Mouse (Mus musculus) stomach, postnatal 0 days (tissue): ENCODE data around the gene Btbd6. TPM values are rescaled to one million over a fixed set of nuclear protein-coding genes. Genes with fewer than 3 reads are reported as not detected.

Experiments
- ATAC-seq: fragments of 200-750 bp; cut with Nextera tagmentation; 2 replicates; pipeline ENCODE4 v1.8.0; 2017; ENCODE audit not compliant: low FRiP score, low TSS enrichment
- DNase-seq: peaks from one replicate; pipeline ENCODE4 v3.0.0-alpha.2; 2016; ENCODE audit warnings: low spot score
- H3K27ac ChIP-seq: fragments of 300-500 bp; sonication (generic); replicated peaks from 2 replicates; pipeline ENCODE4 v1.5.1; 2014; ENCODE audit warnings: mild to moderate bottlenecking, control low read depth
- H3K27me3 ChIP-seq: fragments of 300-500 bp; sonication (generic); 2 replicates; pipeline ENCODE4 v1.6.1; 2014; ENCODE audit warnings: low read length; ENCODE audit not compliant: control insufficient read depth, insufficient read depth
- H3K36me3 ChIP-seq: fragments of 300-500 bp; sonication (generic); 2 replicates; pipeline ENCODE4 v1.6.1; 2014; ENCODE audit warnings: low read length, mixed read lengths; ENCODE audit not compliant: control insufficient read depth, insufficient read depth
- H3K4me1 ChIP-seq: fragments of 300-500 bp; sonication (generic); replicated peaks from 2 replicates; pipeline ENCODE4 v1.6.1; 2014; ENCODE audit warnings: antibody characterized with exemption; ENCODE audit not compliant: control insufficient read depth, insufficient read depth
- H3K4me2 ChIP-seq: fragments of 300-500 bp; sonication (generic); replicated peaks from 2 replicates; pipeline ENCODE4 v1.6.1; 2014; ENCODE audit warnings: low read depth, mild to moderate bottlenecking, control low read depth, moderate library complexity
- H3K4me3 ChIP-seq: fragments of 300-500 bp; sonication (generic); 2 replicates; pipeline ENCODE4 v1.5.1; 2014; ENCODE audit warnings: low read depth, low read length, control low read depth
- H3K9ac ChIP-seq: fragments of 300-500 bp; sonication (generic); 2 replicates; pipeline ENCODE4 v1.6.1; 2014; ENCODE audit warnings: mild to moderate bottlenecking, low read length, control low read depth, mixed read lengths
- H3K9me3 ChIP-seq: fragments of 300-500 bp; sonication (generic); 2 replicates; pipeline ENCODE4 v1.6.1; 2016; ENCODE audit warnings: low read length; ENCODE audit not compliant: control insufficient read depth
- CTCF ChIP-seq: IDR thresholded peaks from 2 replicates; pipeline ENCODE4 v1.5.1; 2016; ENCODE audit warnings: antibody characterized with exemption, low read depth, mild to moderate bottlenecking, moderate library complexity
- EP300 ChIP-seq: optimal IDR thresholded peaks from 2 replicates; pipeline ENCODE3; 2016; ENCODE audit warnings: antibody characterized with exemption
- WGBS: fragments of 180-500 bp; shearing (Covaris S2); extraction: QIAGEN DNeasy Blood & Tissue Kit; methylation state at CpG from one replicate; pipeline ENCODE4 v1.1.7; 2014; 5-methylcytosine and 5-hydroxymethylcytosine counted together
- polyA plus RNA-seq: library from polyadenylated mRNA; unstranded; fragments of >200 nt; fragmentation: Nextera tagmentation; extraction: Ambion mirVana; gene quantifications from 2 replicates; pipeline ENCODE4 v1.2.1, GENCODE M21; 2015

Btbd6 gene
- polyA plus RNA-seq, 1 experiment from 2014 or later, result 17.1 TPM

GRCm38 (mm10) chr12:112941776-112942713 lies 34.2 kb upstream of the Btbd6 start, which contains the start of gene Nudt14:
Nudt14 (minus strand) TSS chr12:112942124.
- H3K4me1 ChIP-seq, result 0 out of 2 replicates have a peak, but pooled peaks cover 2% of the 10 kb centered on the region
- no peaks in the 10 kb centered on the region for H3K27me3 ChIP-seq
- peak; percentile 84 for ATAC-seq
- WGBS, result 2% methylated on average over 52 of the region's 58 CpGs
- H3K36me3 ChIP-seq, result no peaks in the 10 kb centered on the region
- peak within 1 kb of the TSS; percentile 59 for H3K4me3 ChIP-seq
- peak within 1 kb of the TSS; percentile 70 for H3K9ac ChIP-seq
- peak within 1 kb of the TSS; percentile 67 for H3K4me2 ChIP-seq
- no peaks in the 10 kb centered on the region for H3K9me3 ChIP-seq
- H3K27ac ChIP-seq, result peak within 1 kb of the TSS; percentile 86
- TF ChIP-seq EP300 (no peak), CTCF (no peak)
- peak; percentile 91 for DNase-seq

DNA sequence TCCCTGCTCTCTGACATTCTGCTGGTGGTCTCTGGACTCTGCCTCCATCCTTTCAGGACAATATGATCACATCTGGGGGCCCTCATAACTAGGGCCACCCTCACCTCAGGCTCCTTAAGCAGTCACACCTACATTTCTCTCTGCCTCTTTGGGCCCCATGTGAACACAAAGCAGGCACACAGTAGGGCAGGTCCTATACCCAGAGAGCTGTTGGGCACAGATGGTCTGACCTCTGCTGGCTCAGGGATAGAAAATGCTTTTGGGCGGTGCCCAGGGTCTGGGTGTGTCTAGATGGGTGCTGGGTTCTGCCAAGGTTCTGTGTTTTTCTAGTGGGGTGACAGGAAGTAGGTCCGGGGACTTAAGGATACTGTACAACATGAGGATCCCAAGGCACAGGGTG lies 32.6 kb upstream of the Btbd6 start:
- WGBS, result 66% methylated on average over 2 of the region's 2 CpGs
- Histone ChIP-seq H3K4me1 (0 out of 2 replicates have a peak, but pooled peaks cover 2% of the 10 kb centered on the region), H3K4me2 (no peak overlapping the region), H3K36me3 (no peaks in the 10 kb centered on the region), H3K9me3 (no peaks in the 10 kb centered on the region), H3K27ac (no peak overlapping the region), H3K9ac (no peak overlapping the region), H3K4me3 (no peak overlapping the region), H3K27me3 (no peaks in the 10 kb centered on the region)
- DNase-seq, result no peak
- ATAC-seq, result no peak
- TF ChIP-seq EP300 (no peak), CTCF (no peak)

DNA sequence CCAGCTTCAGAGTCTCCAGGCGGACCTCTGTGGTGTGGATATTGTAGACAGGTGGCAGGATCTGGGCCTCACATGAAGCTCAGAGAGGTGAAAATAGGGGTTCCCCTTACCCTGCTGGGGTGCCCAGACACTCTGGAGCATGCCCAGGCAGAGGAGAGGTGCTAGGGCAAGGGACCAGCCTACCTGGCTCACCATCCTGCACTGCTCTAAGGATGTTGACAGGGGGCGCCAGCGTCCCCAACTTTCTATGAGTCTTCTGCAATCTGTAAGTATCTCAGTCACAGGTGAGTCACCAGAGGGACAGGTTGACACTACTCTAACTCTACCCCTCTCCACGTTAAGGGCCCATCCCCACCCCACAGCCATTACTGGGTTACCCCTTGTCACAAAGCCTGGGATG lies 29.0 kb upstream of the Btbd6 start:
- ATAC-seq (no peak), DNase-seq (no peak)
- Histone ChIP-seq H3K9ac (no peak overlapping the region), H3K4me3 (no peak overlapping the region), H3K27ac (no peak overlapping the region), H3K4me2 (no peak overlapping the region), H3K27me3 (no peaks in the 10 kb centered on the region), H3K9me3 (no peaks in the 10 kb centered on the region), H3K36me3 (no peaks in the 10 kb centered on the region), H3K4me1 (0 out of 2 replicates have a peak, but pooled peaks cover 8% of the 10 kb centered on the region)
- WGBS, result 30% methylated on average over 4 of the region's 4 CpGs
- TF ChIP-seq CTCF (peak; percentile 66), EP300 (no peak)

DNA sequence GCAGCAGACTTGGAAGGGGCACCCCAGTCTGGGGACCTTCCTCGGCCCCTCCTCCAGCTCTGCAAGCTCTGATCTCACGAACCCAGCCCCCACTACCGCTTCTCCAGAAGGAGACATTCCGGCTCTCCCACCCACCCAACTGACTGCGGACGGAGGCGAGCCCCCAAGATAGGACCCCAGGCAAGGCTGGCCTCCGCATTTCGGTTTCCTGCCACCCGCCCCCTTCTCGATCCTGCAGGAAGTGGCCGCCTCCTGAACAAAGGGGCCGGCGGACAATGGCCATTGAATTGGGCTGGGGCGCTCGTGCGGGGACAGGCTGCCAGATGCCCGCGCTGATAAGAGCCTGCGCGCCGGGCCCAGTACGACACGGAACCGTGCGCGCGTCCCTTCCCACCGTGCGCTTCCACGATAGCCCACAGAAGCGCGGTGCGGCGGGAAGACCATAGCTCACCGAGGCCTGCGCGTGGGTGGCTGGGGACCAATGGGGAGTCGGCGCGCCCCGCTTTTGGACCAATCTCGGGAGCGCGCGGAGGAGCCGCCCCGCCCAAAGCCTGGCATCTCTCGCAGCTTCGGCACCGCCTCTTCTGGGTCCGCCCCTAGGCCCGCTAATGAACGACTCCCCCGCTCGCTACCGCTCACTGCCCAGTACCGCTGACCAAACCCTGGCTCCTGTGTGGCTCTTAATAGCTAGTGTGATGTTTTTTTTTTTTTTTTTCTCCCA lies 26.1 kb upstream of the Btbd6 start:
- TF ChIP-seq EP300, result no peak
- no peak for TF ChIP-seq CTCF
- Histone ChIP-seq H3K9me3 (no peaks in the 10 kb centered on the region), H3K4me2 (peak overlapping the region; percentile 92), H3K36me3 (no peaks in the 10 kb centered on the region), H3K27me3 (no peaks in the 10 kb centered on the region), H3K9ac (peak overlapping the region; percentile 62), H3K4me1 (0 out of 2 replicates have a peak, but pooled peaks cover 6% of the 10 kb centered on the region), H3K4me3 (peak overlapping the region; percentile 48), H3K27ac (0 out of 2 replicates have a peak overlapping the region, but pooled peaks have one; percentile 13)
- ATAC-seq (peak; percentile 63), DNase-seq (peak; percentile 90)
- WGBS, result under 1% methylated on average over 52 of the region's 58 CpGs

- ATAC-seq (no peak), DNase-seq (no peak)
- 4% methylated on average over 6 of the region's 6 CpGs for WGBS
- H3K27me3 ChIP-seq, result no peaks in the 10 kb centered on the region
- TF ChIP-seq CTCF, result no peak
- TF ChIP-seq EP300, result no peak
- no peak overlapping the region for H3K27ac ChIP-seq
- no peak overlapping the region; the same call in 1 of the 2 replicates for H3K9ac ChIP-seq
- H3K4me2 ChIP-seq, result peak overlapping the region; percentile 92
- H3K36me3 ChIP-seq, result no peaks in the 10 kb centered on the region
- H3K4me3 ChIP-seq, result peak overlapping the region; percentile 48
- no peaks in the 10 kb centered on the region for H3K9me3 ChIP-seq
- 0 out of 2 replicates have a peak, but pooled peaks cover 6% of the 10 kb centered on the region for H3K4me1 ChIP-seq
Measured at GRCm38 (mm10) chr12:112950761-112951129, 25.5 kb upstream of the Btbd6 start.
